Mouse (Mus musculus): ENCODE results near the gene Gm13278. TPM values are rescaled to one million over a fixed set of nuclear protein-coding genes. Genes with fewer than 3 reads are reported as not detected.
"Not testable (repeated sequence)": the region's sequence is repeated elsewhere in the genome, so short reads cannot be mapped to it uniquely, and the experiment has no call there.

Gene Gm13278
- polyA plus RNA-seq, 1 experiment: not detected

GRCm38 (mm10) chr4:88780320-88780719 is 11.0 kb upstream of the Gm13278 start:
- H3K36me3 ChIP-seq (ENCODE audit: control insufficient read depth, insufficient read depth, low read length); H3K4me3 ChIP-seq (ENCODE audit: control insufficient read depth, insufficient read depth, low read length); DNase-seq; H3K27ac ChIP-seq (ENCODE audit: control insufficient read depth, insufficient read depth, low read length); H3K27me3 ChIP-seq (ENCODE audit: control insufficient read depth, insufficient read depth, low read length); H3K4me1 ChIP-seq (replicated peaks; ENCODE audit: control insufficient read depth, insufficient read depth, low read length): not testable (repeated sequence)
- 71% methylated on average over 16 of the region's 18 CpGs for WGBS

GRCm38 (mm10) chr4:88781831-88782230 is 9.5 kb upstream of the Gm13278 start, which contains the start of gene Ifnz:
TSS of gene Ifnz (plus strand) at chr4:88782131.
- not testable (repeated sequence) for H3K27me3 ChIP-seq (ENCODE audit: control insufficient read depth, insufficient read depth, low read length); DNase-seq; H3K27ac ChIP-seq (ENCODE audit: control insufficient read depth, insufficient read depth, low read length); H3K36me3 ChIP-seq (ENCODE audit: control insufficient read depth, insufficient read depth, low read length); H3K4me1 ChIP-seq (replicated peaks; ENCODE audit: control insufficient read depth, insufficient read depth, low read length)
- WGBS: 6% methylated on average over 5 of the region's 7 CpGs
- H3K4me3 ChIP-seq (ENCODE audit: control insufficient read depth, insufficient read depth, low read length): peak within 1 kb of the TSS; percentile 54

GRCm38 (mm10) chr4:88782335-88782734 is 9.0 kb upstream of the Gm13278 start:
- not testable (repeated sequence) for H3K4me1 ChIP-seq (replicated peaks; ENCODE audit: control insufficient read depth, insufficient read depth, low read length); H3K36me3 ChIP-seq (ENCODE audit: control insufficient read depth, insufficient read depth, low read length); H3K27ac ChIP-seq (ENCODE audit: control insufficient read depth, insufficient read depth, low read length); H3K27me3 ChIP-seq (ENCODE audit: control insufficient read depth, insufficient read depth, low read length); DNase-seq
- peak overlapping the region; percentile 54 for H3K4me3 ChIP-seq (ENCODE audit: control insufficient read depth, insufficient read depth, low read length)
- WGBS: 0% methylated on average over 19 of the region's 31 CpGs

- not testable (repeated sequence) for H3K27me3 ChIP-seq (ENCODE audit: control insufficient read depth, insufficient read depth, low read length); H3K36me3 ChIP-seq (ENCODE audit: control insufficient read depth, insufficient read depth, low read length); DNase-seq; H3K4me1 ChIP-seq (replicated peaks; ENCODE audit: control insufficient read depth, insufficient read depth, low read length); H3K4me3 ChIP-seq (ENCODE audit: control insufficient read depth, insufficient read depth, low read length); H3K27ac ChIP-seq (ENCODE audit: control insufficient read depth, insufficient read depth, low read length)
- WGBS: no CpG with 5 or more reads among the region's 27 CpGs
Observed at GRCm38 (mm10) chr4:88785409-88785808, 5.9 kb upstream of the Gm13278 start, which contains the start of gene Gm13276. TSS of gene Gm13276 (plus strand) at chr4:88785709.

- peak; percentile 68 for DNase-seq
- H3K27ac ChIP-seq (ENCODE audit: control insufficient read depth, insufficient read depth, low read length); H3K4me1 ChIP-seq (replicated peaks; ENCODE audit: control insufficient read depth, insufficient read depth, low read length); H3K4me3 ChIP-seq (ENCODE audit: control insufficient read depth, insufficient read depth, low read length); H3K27me3 ChIP-seq (ENCODE audit: control insufficient read depth, insufficient read depth, low read length); H3K36me3 ChIP-seq (ENCODE audit: control insufficient read depth, insufficient read depth, low read length): not testable (repeated sequence)
- no CpG with 5 or more reads among the region's 28 CpGs for WGBS
Observed at GRCm38 (mm10) chr4:88788402-88788801, 2.9 kb upstream of the Gm13278 start, which contains the start of gene Gm13277. TSS of gene Gm13277 (plus strand) at chr4:88788632.

GRCm38 (mm10) chr4:88793936-88794675 is 2.8 kb downstream of the Gm13278 start, which contains the start of gene Gm13275:
TSS of gene Gm13275 (plus strand) at chr4:88794487.
- DNase-seq: peak; percentile 87
- not testable (repeated sequence) for H3K4me3 ChIP-seq (ENCODE audit: control insufficient read depth, insufficient read depth, low read length)

GRCm38 (mm10) chr4:88797097-88797496 is 5.7 kb downstream of the Gm13278 start, which contains the start of gene Gm13279:
TSS of gene Gm13279 (plus strand) at chr4:88797397.
- not testable (repeated sequence) for H3K36me3 ChIP-seq (ENCODE audit: control insufficient read depth, insufficient read depth, low read length); DNase-seq; H3K27ac ChIP-seq (ENCODE audit: control insufficient read depth, insufficient read depth, low read length); H3K27me3 ChIP-seq (ENCODE audit: control insufficient read depth, insufficient read depth, low read length); H3K4me3 ChIP-seq (ENCODE audit: control insufficient read depth, insufficient read depth, low read length); H3K4me1 ChIP-seq (replicated peaks; ENCODE audit: control insufficient read depth, insufficient read depth, low read length)
- no CpG with 5 or more reads among the region's 28 CpGs for WGBS

More at GRCm38 (mm10) chr4:88793936-88794675, 2.8 kb downstream of the Gm13278 start, which contains the start of gene Gm13275:
- not testable (repeated sequence) for H3K4me1 ChIP-seq (replicated peaks; ENCODE audit: control insufficient read depth, insufficient read depth, low read length); H3K27ac ChIP-seq (ENCODE audit: control insufficient read depth, insufficient read depth, low read length); H3K36me3 ChIP-seq (ENCODE audit: control insufficient read depth, insufficient read depth, low read length); H3K27me3 ChIP-seq (ENCODE audit: control insufficient read depth, insufficient read depth, low read length)
- under 1% methylated on average over 12 of the region's 52 CpGs for WGBS

- WGBS: 11% methylated on average over 5 of the region's 7 CpGs
- H3K36me3 ChIP-seq (ENCODE audit: control insufficient read depth, insufficient read depth, low read length); H3K27ac ChIP-seq (ENCODE audit: control insufficient read depth, insufficient read depth, low read length); DNase-seq; H3K4me1 ChIP-seq (replicated peaks; ENCODE audit: control insufficient read depth, insufficient read depth, low read length); H3K27me3 ChIP-seq (ENCODE audit: control insufficient read depth, insufficient read depth, low read length); H3K4me3 ChIP-seq (ENCODE audit: control insufficient read depth, insufficient read depth, low read length): not testable (repeated sequence)
Observed at GRCm38 (mm10) chr4:88799365-88799764, 8.0 kb downstream of the Gm13278 start, which contains the start of gene Gm13285. TSS of gene Gm13285 (plus strand) at chr4:88799665.

- not testable (repeated sequence) for H3K27ac ChIP-seq (ENCODE audit: control insufficient read depth, insufficient read depth, low read length); H3K4me1 ChIP-seq (replicated peaks; ENCODE audit: control insufficient read depth, insufficient read depth, low read length); H3K4me3 ChIP-seq (ENCODE audit: control insufficient read depth, insufficient read depth, low read length); H3K36me3 ChIP-seq (ENCODE audit: control insufficient read depth, insufficient read depth, low read length); H3K27me3 ChIP-seq (ENCODE audit: control insufficient read depth, insufficient read depth, low read length); DNase-seq
- no CpG with 5 or more reads among the region's 29 CpGs for WGBS
Observed at GRCm38 (mm10) chr4:88802954-88803353, 11.6 kb downstream of the Gm13278 start, which contains the start of gene Gm13287. TSS of gene Gm13287 (plus strand) at chr4:88803254.

GRCm38 (mm10) chr4:88805231-88805630 is 13.9 kb downstream of the Gm13278 start, which contains the start of gene Gm13288:
TSS of gene Gm13288 (plus strand) at chr4:88805531.
- H3K4me1 ChIP-seq (replicated peaks; ENCODE audit: control insufficient read depth, insufficient read depth, low read length); DNase-seq; H3K36me3 ChIP-seq (ENCODE audit: control insufficient read depth, insufficient read depth, low read length); H3K27me3 ChIP-seq (ENCODE audit: control insufficient read depth, insufficient read depth, low read length); H3K27ac ChIP-seq (ENCODE audit: control insufficient read depth, insufficient read depth, low read length): not testable (repeated sequence)
- H3K4me3 ChIP-seq (ENCODE audit: control insufficient read depth, insufficient read depth, low read length): peak within 1 kb of the TSS; percentile 51
- WGBS: no CpG with 5 or more reads among the region's 8 CpGs

- H3K4me1 ChIP-seq (replicated peaks; ENCODE audit: control insufficient read depth, insufficient read depth, low read length); H3K27me3 ChIP-seq (ENCODE audit: control insufficient read depth, insufficient read depth, low read length); H3K36me3 ChIP-seq (ENCODE audit: control insufficient read depth, insufficient read depth, low read length); H3K27ac ChIP-seq (ENCODE audit: control insufficient read depth, insufficient read depth, low read length): not testable (repeated sequence)
- WGBS: 0% methylated on average over 8 of the region's 34 CpGs
- peak overlapping the region; percentile 51 for H3K4me3 ChIP-seq (ENCODE audit: control insufficient read depth, insufficient read depth, low read length)
- peak; percentile 7 for DNase-seq
Observed at GRCm38 (mm10) chr4:88805761-88806160, 14.4 kb downstream of the Gm13278 start.

Data from thymus, adult 2 months (tissue).